Mouse (Mus musculus) small intestine, adult 2 months (tissue): ENCODE data around the gene Ints4. TPM values are rescaled to one million over a fixed set of nuclear protein-coding genes. Genes with fewer than 3 reads are reported as not detected.

Source experiments
- H3K27ac ChIP-seq: fragments of 200-500 bp; 2 replicates; pipeline ENCODE4 v1.5.1; 2012; ENCODE audit warnings: low read depth, low read length, control low read depth, inconsistent platforms; ENCODE audit not compliant: insufficient read depth
- H3K27me3 ChIP-seq: fragments of 200-500 bp; 2 replicates; pipeline ENCODE4 v1.6.1; 2012; ENCODE audit warnings: mild to moderate bottlenecking, moderate library complexity, low read length, inconsistent platforms; ENCODE audit not compliant: control insufficient read depth, insufficient read depth
- H3K36me3 ChIP-seq: fragments of 200-500 bp; 2 replicates; pipeline ENCODE4 v1.6.1; 2012; ENCODE audit warnings: mild to moderate bottlenecking, low read length, control low read depth, inconsistent platforms; ENCODE audit not compliant: control insufficient read depth, insufficient read depth
- H3K4me1 ChIP-seq: fragments of 200-500 bp; 2 replicates; pipeline ENCODE4 v1.6.1; 2012; ENCODE audit warnings: low read length, inconsistent platforms, mixed read lengths; ENCODE audit not compliant: control insufficient read depth, insufficient read depth, insufficient read length
- H3K4me3 ChIP-seq: fragments of 200-500 bp; 2 replicates; pipeline ENCODE4 v1.5.1; 2012; ENCODE audit warnings: low read depth, mild to moderate bottlenecking, control low read depth, inconsistent platforms, low read length, moderate library complexity
- CTCF ChIP-seq: fragments of 200-500 bp; IDR thresholded peaks from 2 replicates; pipeline ENCODE4 v1.5.1; 2012; ENCODE audit warnings: low read depth, mild to moderate bottlenecking, control low read depth, inconsistent platforms, low read length, moderate library complexity, mixed read lengths; ENCODE audit not compliant: insufficient replicate concordance, insufficient read length; ENCODE audit errors: extremely low read depth
- POLR2A ChIP-seq: fragments of 200-500 bp; IDR thresholded peaks from 2 replicates; pipeline ENCODE4 v1.6.1; 2012; ENCODE audit warnings: low read depth, mild to moderate bottlenecking, control low read depth, inconsistent platforms, low read length, moderate library complexity
- WGBS: fragments of 180-500 bp; shearing (Covaris S2); methylation state at CpG from one replicate; pipeline ENCODE4 v1.1.7; 2018; 5-methylcytosine and 5-hydroxymethylcytosine counted together
- polyA plus RNA-seq: library from polyadenylated mRNA; depleted of rRNA; stranded (reverse); fragments of >200 nt; gene quantifications from 2 replicates; pipeline ENCODE4 v1.2.3, GENCODE M21; 2012

Ints4 gene
- polyA plus RNA-seq, 1 experiment: 42.1 TPM

- Histone ChIP-seq H3K4me3 (no peak overlapping the region), H3K27ac (no peak overlapping the region), H3K27me3 (no peaks in the 10 kb centered on the region), H3K4me1 (peaks cover 2% of the 10 kb centered on the region; the same call in 1 of the 2 replicates), H3K36me3 (peaks cover 20% of the 10 kb centered on the region)
- no peak for TF ChIP-seq CTCF
- TF ChIP-seq POLR2A: no peak
- 73% methylated on average over 2 of the region's 2 CpGs for WGBS
Observed at GRCm38 (mm10) chr7:97483378-97483777, 2.6 kb downstream of the Ints4 start.

GRCm38 (mm10) chr7:97491157-97491556 is 10.4 kb downstream of the Ints4 start:
- H3K4me3 ChIP-seq: no peak overlapping the region
- H3K27me3 ChIP-seq: no peaks in the 10 kb centered on the region
- peaks cover 40% of the 10 kb centered on the region for H3K36me3 ChIP-seq
- H3K27ac ChIP-seq: no peak overlapping the region
- WGBS: 66% methylated on average over 3 of the region's 3 CpGs
- no peaks in the 10 kb centered on the region for H3K4me1 ChIP-seq
- TF ChIP-seq POLR2A (no peak), CTCF (no peak)

- Histone ChIP-seq H3K27ac (no peak overlapping the region), H3K4me3 (no peak overlapping the region), H3K36me3 (peaks cover 33% of the 10 kb centered on the region), H3K4me1 (no peaks in the 10 kb centered on the region), H3K27me3 (no peaks in the 10 kb centered on the region)
- no peak for TF ChIP-seq POLR2A
- no peak for TF ChIP-seq CTCF
- 81% methylated on average over 4 of the region's 4 CpGs for WGBS
Observed at GRCm38 (mm10) chr7:97492420-97492819, 11.7 kb downstream of the Ints4 start.

GRCm38 (mm10) chr7:97495052-97495451 is 14.3 kb downstream of the Ints4 start:
- Histone ChIP-seq H3K4me3 (no peak overlapping the region), H3K36me3 (peaks cover 22% of the 10 kb centered on the region), H3K27ac (no peak overlapping the region), H3K4me1 (no peaks in the 10 kb centered on the region), H3K27me3 (no peaks in the 10 kb centered on the region)
- TF ChIP-seq POLR2A (no peak), CTCF (no peak)

GRCm38 (mm10) chr7:97500555-97501209 is 19.9 kb downstream of the Ints4 start:
- H3K36me3 ChIP-seq: peaks cover 14% of the 10 kb centered on the region
- H3K4me3 ChIP-seq: no peak overlapping the region
- H3K4me1 ChIP-seq: no peaks in the 10 kb centered on the region
- H3K27ac ChIP-seq: no peak overlapping the region
- WGBS: 35% methylated on average over 5 of the region's 5 CpGs
- H3K27me3 ChIP-seq: no peaks in the 10 kb centered on the region
- TF ChIP-seq CTCF (no peak), POLR2A (no peak)

GRCm38 (mm10) chr7:97514786-97515185 is 34.0 kb downstream of the Ints4 start:
- Histone ChIP-seq H3K4me3 (no peak overlapping the region), H3K27ac (no peak overlapping the region), H3K36me3 (peaks cover 53% of the 10 kb centered on the region), H3K4me1 (no peaks in the 10 kb centered on the region), H3K27me3 (no peaks in the 10 kb centered on the region)
- WGBS: 87% methylated on average over 1 of the region's 1 CpGs
- TF ChIP-seq CTCF: no peak
- TF ChIP-seq POLR2A: no peak

- no peak overlapping the region for H3K27ac ChIP-seq
- no peak overlapping the region for H3K4me3 ChIP-seq
- WGBS: 87% methylated on average over 2 of the region's 2 CpGs
- no peaks in the 10 kb centered on the region for H3K4me1 ChIP-seq
- peaks cover 37% of the 10 kb centered on the region for H3K36me3 ChIP-seq
- TF ChIP-seq POLR2A: no peak
- no peak for TF ChIP-seq CTCF
- no peaks in the 10 kb centered on the region for H3K27me3 ChIP-seq
Observed at GRCm38 (mm10) chr7:97519935-97520334, 39.2 kb downstream of the Ints4 start.
